Mouse (Mus musculus) cerebellum, adult 2 months (tissue): ENCODE results near the gene Maob.

ENCODE experiments used
- CTCF ChIP-seq: fragments of 200-500 bp; IDR thresholded peaks from 2 replicates; pipeline ENCODE4 v1.5.1; 2011; ENCODE audit warnings: low read depth, mild to moderate bottlenecking, control low read depth, low read length, moderate library complexity, borderline replicate concordance; ENCODE audit not compliant: insufficient read depth
- POLR2A ChIP-seq: fragments of 200-500 bp; IDR thresholded peaks from 2 replicates; pipeline ENCODE4 v1.6.1; 2011; ENCODE audit warnings: low read length, control low read depth, borderline replicate concordance; ENCODE audit not compliant: insufficient read depth

GRCm38 (mm10) chrX:16817261-16817769 lies at the start of gene Maob:
- TF ChIP-seq CTCF (no peak), POLR2A (no peak)
